Mouse (Mus musculus): ENCODE measurements at regions not wholly inside any gene's neighbourhood (a gene's known extent, or its start where the extent isn't known, plus 50 kb on each side); places are given as distances from the start of the nearest gene placed in this dataset.

GRCm38 (mm10) chr13:110569180-110569512, 174.3 kb downstream of the Plk2 start:
- TF ChIP-seq POLR2AphosphoS2 (IDR thresholded peaks at IDR 0.05; ENCODE audit: insufficient read length, low read depth) (no peak), POLR2A (IDR thresholded peaks at IDR 0.05; ENCODE audit: insufficient read length, low read depth) (no peak), USF1 (IDR thresholded peaks at IDR 0.05; ENCODE audit: low read depth) (no peak), MYOD1 (IDR thresholded peaks at IDR 0.05; ENCODE audit: control insufficient read depth in 1 of 3, insufficient read length in 2 of 3, low read depth in 2 of 3) (no peak), MAX (IDR thresholded peaks at IDR 0.05; ENCODE audit: low read depth) (no peak), E2F4 (IDR thresholded peaks at IDR 0.05; ENCODE audit: insufficient read depth) (no peak)

All from myocyte (in vitro differentiated cells).